Mouse (Mus musculus) megakaryocyte, embryonic 14.5 days (primary cell): ENCODE measurements around the gene Dus1l. TPM values are rescaled to one million over a fixed set of nuclear protein-coding genes. Genes with fewer than 3 reads are reported as not detected.
"Not testable (repeated sequence)": the region's sequence is repeated elsewhere in the genome, so short reads cannot be mapped to it uniquely, and the experiment has no call there.

ENCODE experiments used
- H3K27me3 ChIP-seq: replicated peaks from 2 replicates; pipeline ENCODE3; 2012; ENCODE audit warnings: inconsistent platforms
- H3K36me3 ChIP-seq: replicated peaks from 2 replicates; pipeline ENCODE3; 2012; ENCODE audit warnings: low read length, inconsistent platforms, mixed read lengths
- H3K4me1 ChIP-seq: 2 replicates; pipeline ENCODE4 v1.6.1; 2012; ENCODE audit warnings: inconsistent platforms
- H3K4me3 ChIP-seq: replicated peaks from 2 replicates; pipeline ENCODE3; 2012; ENCODE audit warnings: moderate library complexity, mild to moderate bottlenecking, inconsistent platforms
- H3K9me3 ChIP-seq: 2 replicates; pipeline ENCODE4 v1.6.1; 2012; ENCODE audit warnings: inconsistent platforms
- FLI1 ChIP-seq: IDR thresholded peaks from 2 replicates; pipeline ENCODE4 v1.6.1; 2012; ENCODE audit warnings: low read length, inconsistent platforms, mixed read lengths
- GATA1 ChIP-seq: IDR thresholded peaks from 3 replicates; pipeline ENCODE4 v1.6.1; 2012; ENCODE audit warnings: mixed read lengths, low read length, inconsistent platforms, borderline replicate concordance
- polyA plus RNA-seq: library from polyadenylated mRNA; stranded (reverse); fragments of >175 nt; gene quantifications from 2 replicates; pipeline ENCODE4 v1.2.3, GENCODE M21; 2012; ENCODE audit warnings: low replicate concordance; ENCODE audit not compliant: insufficient read depth

The Dus1l gene
- polyA plus RNA-seq, 1 experiment, result 74.3 TPM

DNA sequence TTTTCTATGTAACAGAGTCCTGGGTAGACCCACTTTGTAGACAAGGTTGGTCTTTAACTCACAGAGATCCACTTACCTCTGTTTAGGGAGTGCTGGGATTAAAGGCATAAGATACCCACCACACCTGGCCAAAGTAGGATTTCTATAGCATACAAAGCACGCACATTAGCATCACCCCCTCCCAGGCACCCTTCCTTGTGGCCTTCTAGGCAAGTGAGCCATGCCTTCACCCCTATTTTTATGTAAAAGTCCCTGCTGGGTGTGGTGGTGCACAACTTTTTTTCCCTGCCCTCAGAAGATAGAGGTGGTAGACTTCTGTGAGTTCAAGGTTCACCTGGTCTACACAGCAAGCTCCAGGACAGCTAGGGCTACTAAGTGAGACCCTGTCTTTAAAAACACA, 16.3 kb downstream of the Dus1l start:
- no peaks in the 10 kb centered on the region for H3K9me3 ChIP-seq
- no peak overlapping the region for H3K4me3 ChIP-seq
- H3K4me1 ChIP-seq, result peaks cover 38% of the 10 kb centered on the region
- H3K27me3 ChIP-seq, result peaks cover 9% of the 10 kb centered on the region
- peaks cover 30% of the 10 kb centered on the region for H3K36me3 ChIP-seq
- no peak for TF ChIP-seq FLI1
- no peak for TF ChIP-seq GATA1

DNA sequence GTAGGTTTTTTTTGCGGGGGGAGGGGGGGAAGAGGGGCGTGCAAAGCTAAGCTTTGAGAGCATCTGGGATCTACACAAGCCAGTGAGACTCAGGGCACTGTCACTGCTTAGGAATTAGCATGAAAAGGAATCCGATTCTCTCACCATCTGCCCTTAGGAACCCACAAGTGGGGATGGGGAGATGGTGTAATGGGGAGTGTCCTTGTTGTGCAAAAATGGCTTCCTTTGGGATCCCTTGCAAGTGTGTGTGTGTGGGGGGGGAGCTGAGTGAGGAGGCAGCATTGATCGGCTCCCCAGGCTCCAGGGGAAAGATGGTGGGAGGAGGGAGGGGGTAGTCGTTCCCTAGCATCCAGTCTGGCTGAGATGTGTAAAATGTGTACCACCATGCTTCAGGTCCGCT, 19.1 kb downstream of the Dus1l start:
- H3K4me1 ChIP-seq, result peaks cover 21% of the 10 kb centered on the region
- no peak for TF ChIP-seq GATA1
- no peak for TF ChIP-seq FLI1

DNA sequence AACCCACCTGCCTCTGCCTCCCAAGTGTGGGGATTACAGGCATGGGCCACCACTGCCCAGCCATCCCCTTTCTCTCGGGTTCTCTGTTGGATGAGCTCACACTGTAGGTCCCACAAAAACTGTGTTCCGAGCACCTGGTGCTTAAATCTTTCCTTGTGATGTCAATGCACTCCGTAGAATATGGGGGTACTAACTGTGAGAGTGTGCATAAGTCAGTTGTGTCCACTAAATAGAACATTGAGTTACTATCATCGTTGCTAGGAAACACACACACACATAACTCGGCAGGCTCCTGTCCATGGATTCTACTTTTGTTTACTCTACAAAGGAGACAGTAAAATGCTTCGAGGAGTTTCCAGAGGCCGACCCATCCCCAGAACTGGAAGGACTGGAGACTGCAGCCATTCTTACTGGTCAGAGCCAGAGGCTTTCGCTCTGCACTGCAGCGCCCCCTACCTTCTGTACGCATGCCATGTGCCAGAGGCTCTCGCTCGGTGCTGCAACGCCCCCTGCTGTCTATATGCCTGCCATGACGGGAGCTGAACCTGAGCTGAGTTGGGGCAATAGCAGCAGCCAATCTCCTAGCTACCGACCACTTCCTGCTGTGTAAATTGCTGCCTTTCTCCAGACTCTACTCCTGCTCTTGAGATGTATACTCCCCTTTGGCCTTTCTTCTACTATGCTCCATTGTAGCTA, 20.3 kb downstream of the Dus1l start:
- Histone ChIP-seq H3K4me1 (peaks cover 21% of the 10 kb centered on the region), H3K4me3 (peak overlapping the region; percentile 62), H3K9me3 (no peaks in the 10 kb centered on the region), H3K27me3 (peaks cover 19% of the 10 kb centered on the region), H3K36me3 (peaks cover 14% of the 10 kb centered on the region)
- TF ChIP-seq FLI1, result no peak
- TF ChIP-seq GATA1, result no peak

More for the DNA sequence above, 19.1 kb downstream of the Dus1l start:
- H3K4me3 ChIP-seq, result no peak overlapping the region
- H3K9me3 ChIP-seq, result no peaks in the 10 kb centered on the region
- peaks cover 22% of the 10 kb centered on the region for H3K36me3 ChIP-seq
- peaks cover 19% of the 10 kb centered on the region for H3K27me3 ChIP-seq

DNA sequence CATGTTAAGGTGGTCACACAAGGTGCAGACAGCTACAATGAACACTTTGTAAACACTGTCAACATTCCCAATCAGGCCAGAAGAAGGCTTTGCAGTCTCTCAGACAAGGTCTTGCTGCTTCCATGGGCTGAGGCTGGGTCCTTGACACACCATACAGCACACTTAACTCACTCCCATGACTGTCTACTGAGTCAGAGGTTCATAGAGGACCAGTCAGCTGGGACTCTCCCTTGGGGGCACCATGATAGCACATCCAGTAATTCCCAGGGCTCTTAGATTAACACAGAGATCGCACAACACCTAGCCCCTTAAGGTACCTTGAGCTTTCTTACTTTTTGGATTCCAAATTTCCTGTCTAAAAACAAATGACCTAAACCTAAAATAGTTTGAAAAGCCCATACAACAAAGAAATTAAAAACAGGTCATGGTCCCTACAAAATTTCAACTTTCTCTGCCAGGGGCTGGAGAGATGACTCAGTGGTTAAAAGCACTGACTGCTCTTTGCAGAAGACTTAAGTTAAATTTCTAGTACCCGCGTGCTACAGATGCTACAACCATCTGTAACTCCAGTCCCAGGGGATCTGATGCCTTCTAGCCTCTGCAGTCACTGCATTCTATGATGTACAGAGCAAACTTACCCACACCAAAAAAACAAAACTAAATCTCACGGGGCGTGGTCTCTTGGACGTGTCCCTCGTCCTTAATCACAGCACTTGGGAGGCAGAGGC, 22.6 kb downstream of the Dus1l start:
- Histone ChIP-seq H3K27me3 (peaks cover 17% of the 10 kb centered on the region), H3K9me3 (no peaks in the 10 kb centered on the region), H3K4me1 (peaks cover 17% of the 10 kb centered on the region), H3K4me3 (no peak overlapping the region), H3K36me3 (no peaks in the 10 kb centered on the region)
- TF ChIP-seq FLI1, result no peak
- TF ChIP-seq GATA1, result no peak

DNA sequence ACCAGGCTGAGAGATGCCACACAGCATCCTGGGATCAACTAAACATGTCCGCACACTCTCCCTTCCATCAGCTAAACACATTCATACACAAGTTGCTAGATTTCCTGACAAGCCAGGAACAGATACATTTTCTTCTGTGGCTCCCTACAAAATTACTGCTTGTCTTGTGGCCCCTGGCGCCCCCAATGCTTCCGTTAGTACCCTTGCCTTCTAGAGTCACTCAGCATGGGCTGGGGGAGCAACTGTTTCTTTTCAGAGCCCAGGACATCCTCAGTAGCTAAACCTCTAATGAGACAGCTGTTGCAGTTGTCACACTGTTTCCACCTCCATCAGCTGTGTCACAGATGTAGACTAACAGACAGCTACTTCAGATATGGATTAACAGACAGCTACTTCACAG, 23.5 kb downstream of the Dus1l start:
- Histone ChIP-seq H3K27me3 (peaks cover 19% of the 10 kb centered on the region), H3K36me3 (no peaks in the 10 kb centered on the region), H3K9me3 (no peaks in the 10 kb centered on the region), H3K4me1 (peaks cover 25% of the 10 kb centered on the region), H3K4me3 (no peak overlapping the region)
- no peak for TF ChIP-seq GATA1
- no peak for TF ChIP-seq FLI1

DNA sequence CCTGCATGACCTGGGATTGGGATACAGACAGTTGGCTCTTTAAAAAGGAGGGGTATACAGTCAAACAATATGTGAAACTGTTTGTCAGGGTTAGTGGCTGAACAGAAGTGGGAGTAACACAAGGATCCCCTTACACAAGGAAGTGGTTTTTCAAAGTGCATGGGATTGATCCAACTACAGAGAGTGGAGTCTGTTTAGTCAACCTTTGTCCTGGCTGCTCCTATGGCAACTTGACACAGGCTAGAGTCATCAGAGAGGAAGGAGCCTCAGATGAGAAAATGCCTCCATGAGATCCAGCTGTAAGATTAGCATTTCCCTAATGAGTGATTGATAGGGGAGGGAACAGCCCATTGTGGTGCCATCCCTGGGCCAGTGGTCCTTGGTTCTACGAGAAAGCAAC, 28.0 kb downstream of the Dus1l start:
- peaks cover 37% of the 10 kb centered on the region for H3K27me3 ChIP-seq
- TF ChIP-seq FLI1 (no peak), GATA1 (no peak)
- no peaks in the 10 kb centered on the region for H3K36me3 ChIP-seq
- no peak overlapping the region for H3K4me3 ChIP-seq
- H3K4me1 ChIP-seq, result peaks cover 19% of the 10 kb centered on the region
- H3K9me3 ChIP-seq, result no peaks in the 10 kb centered on the region

DNA sequence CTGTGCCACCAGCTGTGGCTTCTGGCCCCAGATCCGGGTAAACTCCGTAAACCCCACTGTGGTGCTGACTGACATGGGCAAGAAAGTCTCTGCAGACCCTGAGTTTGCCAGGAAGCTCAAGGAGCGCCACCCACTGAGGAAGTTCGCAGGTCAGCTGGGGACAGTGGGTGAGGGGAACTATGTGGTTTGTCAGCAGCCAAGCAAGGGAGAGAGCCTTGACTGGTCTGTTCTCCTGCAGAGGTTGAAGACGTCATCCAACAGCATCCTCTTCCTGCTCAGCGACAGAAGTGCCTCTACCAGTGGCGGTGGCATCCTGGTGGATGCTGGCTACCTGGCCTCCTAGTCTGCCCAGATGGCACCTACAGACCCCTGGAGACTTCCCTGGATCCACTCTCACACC, 29.2 kb downstream of the Dus1l start:
- not testable (repeated sequence) for H3K4me3 ChIP-seq

DNA sequence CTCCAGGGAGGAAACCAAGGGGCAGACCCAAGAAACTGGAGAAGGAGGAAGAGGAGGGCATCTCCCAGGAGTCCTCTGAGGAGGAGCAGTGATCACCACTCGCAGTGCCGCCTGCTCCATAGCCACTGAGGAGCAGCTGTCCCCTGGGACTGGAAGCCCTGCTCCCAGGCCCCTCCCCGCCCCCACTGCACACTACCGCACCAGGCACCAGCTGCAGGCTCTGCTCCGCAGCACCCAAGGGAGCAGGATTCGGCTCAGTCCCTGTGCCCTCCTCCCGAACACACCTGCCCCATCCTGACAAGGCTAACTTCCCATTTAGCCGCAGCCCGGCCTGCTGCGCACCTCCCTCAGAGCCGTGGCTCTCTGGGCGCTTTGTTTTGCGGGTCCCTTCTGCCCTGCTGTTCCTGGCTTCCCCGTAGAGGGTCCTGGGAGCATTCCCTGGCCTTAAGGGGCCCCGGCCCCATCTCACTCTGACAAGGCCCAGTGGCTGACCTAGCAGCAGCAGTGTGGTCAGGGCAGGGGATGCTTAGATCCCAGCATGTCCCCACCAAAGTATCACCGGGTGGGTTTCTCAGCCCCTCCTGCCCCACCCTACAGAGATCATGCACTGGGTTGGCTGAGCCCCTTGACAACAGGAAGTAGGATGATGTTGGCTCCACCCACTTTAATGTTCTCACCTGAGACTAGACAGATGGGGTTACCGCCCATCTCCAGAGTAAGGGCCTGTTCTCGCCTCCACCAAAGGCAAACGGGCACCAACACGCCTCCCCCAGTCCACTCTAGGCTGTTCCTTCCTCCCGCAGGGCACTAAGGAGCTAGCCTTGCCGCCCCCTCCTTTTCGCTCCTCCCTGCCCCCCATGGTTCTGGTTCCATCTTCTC, 32.8 kb downstream of the Dus1l start:
- H3K4me3 ChIP-seq, H3K36me3 ChIP-seq: not testable (repeated sequence)
- H3K4me1 ChIP-seq, result peaks cover 23% of the 10 kb centered on the region
- peaks cover 37% of the 10 kb centered on the region for H3K9me3 ChIP-seq
- peaks cover 41% of the 10 kb centered on the region for H3K27me3 ChIP-seq

More for the DNA sequence above, 29.2 kb downstream of the Dus1l start:
- Histone ChIP-seq H3K4me1 (peaks cover 23% of the 10 kb centered on the region), H3K27me3 (peaks cover 36% of the 10 kb centered on the region)
- H3K36me3 ChIP-seq, H3K9me3 ChIP-seq: not testable (repeated sequence)

DNA sequence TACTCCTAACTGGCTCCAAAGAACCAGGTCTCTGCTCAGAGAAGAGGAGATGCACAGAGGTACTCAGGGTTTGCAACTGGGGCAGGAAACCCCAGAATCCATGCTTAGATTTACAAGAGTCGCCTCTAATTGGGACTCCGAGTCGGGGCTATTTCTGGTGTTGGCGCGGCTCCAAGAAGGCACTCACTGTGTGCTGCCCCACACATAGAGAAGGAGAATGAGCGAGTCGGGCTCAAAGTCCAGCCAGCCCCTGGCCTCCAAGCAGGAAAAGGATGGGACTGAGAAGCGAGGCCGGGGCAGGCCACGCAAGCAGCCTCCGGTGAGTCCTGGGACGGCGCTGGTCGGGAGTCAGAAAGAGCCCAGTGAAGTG, 33.5 kb downstream of the Dus1l start, which contains the start of gene Hmga1b:
TSS of gene Hmga1b (plus strand) at position 123 of the 370 bp plus-strand sequence.
- not testable (repeated sequence) for H3K36me3 ChIP-seq
- Histone ChIP-seq H3K4me3 (peak within 1 kb of the TSS; percentile 26), H3K4me1 (peaks cover 16% of the 10 kb centered on the region), H3K9me3 (peaks cover 44% of the 10 kb centered on the region), H3K27me3 (peaks cover 38% of the 10 kb centered on the region)

DNA sequence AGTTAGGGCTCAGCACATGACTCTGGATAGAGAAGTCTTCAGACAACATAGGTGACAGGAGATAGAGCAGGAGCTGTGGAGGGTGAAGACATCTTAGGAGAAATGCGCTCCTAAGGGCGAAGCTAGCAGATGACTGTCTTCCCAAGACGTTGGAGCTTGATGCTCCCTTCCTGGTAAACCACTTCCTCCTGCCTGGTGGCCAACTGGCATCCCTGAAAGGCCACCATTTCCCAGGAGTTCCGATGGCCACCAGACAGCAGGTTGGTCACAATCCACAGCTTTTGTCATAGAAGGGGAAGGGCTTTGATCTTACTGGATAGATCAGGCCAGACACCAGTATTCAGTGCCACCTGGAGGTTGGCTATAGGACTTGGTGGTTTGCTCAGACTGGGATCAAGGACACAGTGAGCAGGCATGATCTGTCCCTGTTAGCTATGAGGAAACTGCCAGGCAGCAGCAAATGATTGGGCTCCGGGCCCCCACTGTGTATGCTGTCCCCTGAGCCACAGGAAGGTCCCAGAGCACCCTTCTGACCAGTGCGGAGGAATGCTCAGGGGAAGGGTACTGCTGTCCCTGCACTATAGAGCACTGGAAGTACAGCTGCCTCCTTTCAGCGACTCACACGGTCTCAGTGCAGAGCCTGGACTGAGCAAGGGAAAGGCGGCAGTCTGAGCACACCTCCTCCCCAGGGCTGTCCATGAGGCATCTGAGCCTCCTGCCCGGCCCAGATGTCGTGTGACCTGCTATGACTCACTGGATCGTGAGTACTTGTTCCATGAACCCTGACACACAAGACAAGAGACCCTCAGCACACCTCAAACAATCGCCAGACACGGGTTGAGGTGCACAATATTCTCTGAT, 34.2 kb downstream of the Dus1l start:
- H3K36me3 ChIP-seq, result no peaks in the 10 kb centered on the region
- H3K9me3 ChIP-seq, result peaks cover 46% of the 10 kb centered on the region
- peaks cover 9% of the 10 kb centered on the region for H3K4me1 ChIP-seq
- H3K4me3 ChIP-seq, result peak overlapping the region; percentile 26
- H3K27me3 ChIP-seq, result peaks cover 35% of the 10 kb centered on the region
- TF ChIP-seq GATA1 (no peak), FLI1 (no peak)
